Mouse (Mus musculus) cerebellum, adult 18-20 months (tissue): ENCODE results near the gene Cyp4f17.
"Not testable (repeated sequence)": the region's sequence is repeated elsewhere in the genome, so short reads cannot be mapped to it uniquely, and the experiment has no call there.

Source experiments
- DNase-seq, 2 experiments: peaks; one replicate each; pipeline ENCODE4 v3.0.0; 2021

Cyp4f17 gene

GRCm38 (mm10) chr17:32505851-32506728 lies at the start of gene Cyp4f17:
TSS of gene Cyp4f17 (plus strand) at chr17:32506050.
- peak; percentile 12 to 25 for DNase-seq

- no peak for DNase-seq
Measured at GRCm38 (mm10) chr17:32468494-32468893, 37.4 kb upstream of the Cyp4f17 start.

DNA sequence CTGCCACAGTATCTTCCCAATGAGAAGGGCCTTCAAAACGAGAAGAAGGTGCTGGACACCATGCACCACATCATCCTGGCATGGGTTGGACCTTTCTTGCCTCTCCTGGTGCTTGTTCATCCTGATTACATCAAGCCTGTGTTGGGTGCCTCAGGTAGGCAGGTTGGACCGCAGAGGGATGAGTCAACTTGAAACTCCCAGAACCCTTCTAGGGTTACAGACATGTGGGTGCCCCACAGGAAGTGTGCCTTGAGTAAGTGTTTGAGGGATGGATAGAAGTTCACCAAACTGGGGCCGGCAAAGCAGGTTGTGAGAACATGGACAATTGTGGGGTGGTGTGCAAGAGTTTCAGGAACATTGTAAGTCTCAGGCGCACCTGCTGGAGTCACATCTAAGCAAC lies 35.1 kb upstream of the Cyp4f17 start:
- DNase-seq, result no peak

GRCm38 (mm10) chr17:32472176-32472575 lies 33.7 kb upstream of the Cyp4f17 start:
- DNase-seq, result no peak

- no peak for DNase-seq
Measured at GRCm38 (mm10) chr17:32474954-32475560, 30.8 kb upstream of the Cyp4f17 start.

- DNase-seq, result no peak
Measured at GRCm38 (mm10) chr17:32477204-32477603, 28.6 kb upstream of the Cyp4f17 start.

DNA sequence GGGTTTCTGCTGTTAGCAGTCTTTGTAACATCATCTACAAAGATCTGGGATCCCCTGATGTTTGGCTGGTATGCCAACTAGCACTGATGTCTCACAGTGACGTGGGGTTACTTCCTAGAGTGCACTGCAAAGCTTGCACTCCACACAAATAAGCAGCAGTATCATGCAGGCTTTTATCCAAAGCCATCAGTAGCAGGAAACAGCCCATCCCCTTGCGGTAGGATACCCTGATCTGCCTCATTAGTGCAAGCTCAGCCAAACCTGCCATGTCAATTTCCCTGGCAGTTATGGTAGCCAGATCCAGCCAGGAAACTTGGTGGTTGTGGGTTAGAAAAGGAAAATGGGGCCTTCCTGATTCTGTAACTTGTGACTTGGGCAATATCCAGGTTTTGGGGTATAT lies 27.1 kb upstream of the Cyp4f17 start:
- no peak for DNase-seq

DNA sequence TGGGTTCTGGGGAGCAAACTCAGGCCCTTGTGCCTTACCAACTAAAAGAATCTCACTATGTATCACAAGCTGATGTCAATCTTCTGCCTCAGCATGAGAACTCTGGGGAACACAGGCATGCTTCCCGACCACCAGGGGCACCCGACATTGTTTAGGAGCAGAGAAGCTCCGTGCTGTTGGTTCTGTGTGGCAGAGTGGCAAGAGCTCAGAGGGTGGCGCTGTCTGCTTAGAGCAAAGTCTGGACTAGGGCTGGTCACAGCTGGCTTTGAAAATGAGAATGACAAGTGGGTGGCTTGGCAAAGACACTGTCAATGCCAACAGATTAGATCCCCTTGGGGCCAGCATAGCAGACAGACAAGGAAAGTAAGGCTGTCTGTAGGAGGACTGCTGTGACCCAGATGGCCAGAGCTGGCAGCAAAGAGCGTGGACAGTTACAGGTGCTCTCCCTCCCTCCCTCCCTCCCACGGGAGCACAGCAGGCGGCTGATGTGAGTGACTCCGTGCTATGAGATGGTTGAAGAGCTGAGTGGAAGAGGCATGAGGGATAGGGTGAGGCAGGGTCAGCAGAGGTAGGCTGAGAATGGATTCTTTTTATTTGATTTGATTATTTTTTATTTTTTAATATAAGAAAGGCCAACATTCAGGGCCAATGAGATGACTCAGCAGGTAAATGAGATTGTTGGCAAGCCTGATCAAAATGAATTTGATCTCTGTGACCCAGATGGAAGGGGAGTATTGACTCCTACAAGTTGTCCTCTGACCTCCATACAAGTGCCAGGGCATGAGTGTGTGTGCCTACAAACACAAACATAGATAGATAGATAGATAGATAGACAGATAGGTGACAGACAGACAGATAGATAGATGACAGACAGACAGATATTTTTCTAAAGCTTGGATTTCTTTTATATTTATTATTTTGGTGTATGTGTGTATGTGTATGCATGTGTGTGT lies 26.0 kb upstream of the Cyp4f17 start:
- DNase-seq, result peak; percentile 7 to 9

DNA sequence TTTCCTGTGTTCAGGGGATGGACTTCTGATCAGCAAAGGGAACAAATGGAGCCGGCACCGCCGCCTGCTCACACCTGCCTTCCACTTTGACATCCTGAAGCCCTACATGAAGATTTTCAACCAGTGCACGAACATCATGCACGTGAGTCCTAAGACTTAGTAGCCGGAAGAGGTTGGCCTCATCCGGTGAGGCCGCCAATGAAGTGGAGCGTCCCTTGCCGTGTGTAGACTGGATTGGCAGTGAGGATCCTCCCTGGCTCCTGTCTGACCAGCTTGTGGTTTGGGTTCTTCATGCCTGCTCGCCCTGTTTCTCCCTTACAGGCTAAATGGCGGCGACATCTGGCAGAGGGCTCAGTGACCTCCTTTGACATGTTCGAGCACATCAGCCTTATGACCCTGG lies 24.1 kb upstream of the Cyp4f17 start:
- DNase-seq, result no peak

GRCm38 (mm10) chr17:32483200-32483599 lies 22.6 kb upstream of the Cyp4f17 start:
- DNase-seq, result peak; percentile 89 to 93

GRCm38 (mm10) chr17:32492349-32492980 lies 13.4 kb upstream of the Cyp4f17 start:
- DNase-seq, result peak; percentile 16

- DNase-seq, result peak; percentile 74
Measured at GRCm38 (mm10) chr17:32494601-32495000, 11.2 kb upstream of the Cyp4f17 start.

- not testable (repeated sequence) for DNase-seq
Measured at GRCm38 (mm10) chr17:32500511-32500910, 5.3 kb upstream of the Cyp4f17 start.

DNA sequence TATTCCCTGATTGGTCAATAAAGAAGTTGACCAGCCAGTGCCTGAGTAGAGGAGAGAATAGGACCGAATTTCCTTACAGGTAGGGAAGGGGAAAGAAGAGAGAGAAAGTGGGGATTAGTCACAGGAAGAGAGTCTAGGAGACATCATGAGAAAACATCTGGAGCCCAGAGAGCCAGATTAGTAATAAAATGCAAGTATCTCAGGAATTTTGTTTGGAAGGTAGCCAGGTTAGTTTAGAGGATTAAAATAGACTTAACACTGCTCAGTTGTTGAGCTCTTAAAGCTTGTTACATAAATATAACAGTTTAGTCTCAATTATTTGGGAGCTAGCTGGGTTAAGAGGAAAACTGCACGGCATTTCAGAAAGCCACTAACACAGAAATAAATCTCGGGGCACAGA lies 4.8 kb upstream of the Cyp4f17 start:
- no peak for DNase-seq

- DNase-seq, result no peak
Measured at GRCm38 (mm10) chr17:32503111-32503510, 2.7 kb upstream of the Cyp4f17 start.

- peak in 1 of 2 experiments; percentile 7 for DNase-seq
Measured at GRCm38 (mm10) chr17:32506729-32507245, 937 bp downstream of the Cyp4f17 start.

- DNase-seq, result no peak
Measured at GRCm38 (mm10) chr17:32516126-32516525, 10.3 kb downstream of the Cyp4f17 start.

- no peak for DNase-seq
Measured at GRCm38 (mm10) chr17:32521981-32522380, 16.1 kb downstream of the Cyp4f17 start.

GRCm38 (mm10) chr17:32522386-32522785 lies 16.5 kb downstream of the Cyp4f17 start:
- no peak for DNase-seq

DNA sequence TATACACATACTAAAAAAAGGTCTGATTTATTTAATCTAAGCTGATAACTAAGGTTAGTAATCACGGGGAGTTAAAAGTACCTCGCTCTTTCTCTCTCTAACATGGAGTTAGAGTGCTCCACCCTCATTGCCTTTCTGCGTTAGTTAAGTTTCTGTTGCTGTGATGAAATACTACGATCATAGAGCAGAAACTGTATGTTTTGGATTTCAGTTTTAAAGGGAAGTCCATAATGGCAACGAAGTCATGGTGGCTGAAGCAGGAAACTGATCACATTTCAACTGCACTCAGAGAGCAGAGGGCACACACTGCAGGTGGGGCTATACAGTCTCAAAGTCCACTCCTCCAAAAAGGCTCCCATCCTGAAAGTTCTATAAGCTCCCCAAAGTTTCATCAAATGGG lies 17.0 kb downstream of the Cyp4f17 start:
- DNase-seq, result no peak

DNA sequence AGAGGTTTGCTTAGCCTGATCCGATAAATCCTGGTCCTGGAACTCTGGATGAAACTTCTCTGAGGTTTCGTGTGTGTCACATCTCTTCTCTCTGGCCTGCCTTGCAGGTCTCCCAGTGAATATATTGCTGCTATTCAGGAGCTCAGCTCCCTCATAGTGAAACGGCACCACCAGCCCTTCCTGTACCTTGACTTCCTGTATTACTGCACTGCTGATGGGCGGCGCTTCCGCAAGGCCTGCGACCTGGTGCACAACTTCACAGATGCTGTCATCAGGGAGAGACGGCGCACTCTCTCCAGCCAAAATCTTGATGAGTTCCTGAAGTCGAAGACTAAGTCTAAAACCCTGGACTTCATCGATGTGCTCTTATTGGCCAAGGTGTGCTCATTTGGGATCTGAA lies 18.0 kb downstream of the Cyp4f17 start:
- DNase-seq, result no peak

- not testable (repeated sequence) for DNase-seq
Measured at GRCm38 (mm10) chr17:32526341-32526740, 20.5 kb downstream of the Cyp4f17 start.
